9 mouse cellular contexts compared by ENCODE assay signal in the genomic region with DNA sequence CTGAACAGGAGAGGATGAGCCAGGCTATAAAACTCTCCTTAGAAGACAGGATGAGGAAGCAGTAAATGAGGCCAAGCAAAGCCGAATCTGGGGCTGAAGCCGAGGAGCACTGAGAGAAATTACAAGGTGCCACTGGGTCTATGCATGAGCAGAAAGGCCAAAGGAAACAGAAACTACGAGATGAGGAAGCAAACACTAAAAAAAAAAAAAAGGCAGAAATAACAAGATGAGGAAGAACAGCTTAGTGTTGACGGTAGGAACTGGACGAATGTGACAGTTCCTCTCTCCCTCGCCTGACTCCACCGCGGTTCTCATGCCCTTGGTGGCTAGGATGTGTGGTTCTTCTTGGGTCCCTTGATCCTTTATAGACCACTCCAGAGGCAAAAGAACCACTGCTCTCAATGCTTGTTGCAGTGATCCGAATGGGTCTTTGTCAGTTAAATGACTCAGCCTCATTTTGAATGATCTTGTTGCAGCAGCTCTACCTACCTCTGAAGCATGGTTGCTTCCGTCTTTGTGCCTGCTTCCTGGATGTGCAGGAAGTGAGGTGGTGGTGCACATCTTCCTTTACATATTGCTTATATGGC. TPM values are rescaled to one million over a fixed set of nuclear protein-coding genes. Genes with fewer than 3 reads are reported as not detected.
A peak's percentile ranks its signal among the peaks of the same experiment; 100 is the strongest.
DNase-seq lines count a peak whose midpoint lies in the region; ATAC-seq and TF ChIP-seq lines count a peak whose summit lies in the region.
"Had no signal": no experiment of that assay in that cellular context is flagged by ENCODE, and none has a peak within 500 bp of the region (broad histone marks: within the 10 kb centered on the region; RNA-seq: fewer than 3 reads in every experiment).

No protein-coding gene starts in this region.

- no peak overlapping the region for H3K4me2 ChIP-seq in stomach, embryonic 16.5 days (ENCODE audit: low read depth, low read length)
- H3K4me2 ChIP-seq in stomach, postnatal 0 days (replicated peaks; ENCODE audit: low read depth), result no peak overlapping the region

- H3K27ac ChIP-seq in stomach, embryonic 16.5 days (ENCODE audit: low read length), result 0 out of 2 replicates have a peak overlapping the region, but pooled peaks have one; percentile 11
- no peak overlapping the region for H3K27ac ChIP-seq in stomach, postnatal 0 days (replicated peaks)
- H3K27ac ChIP-seq: liver, embryonic 14.5 days had no signal

- H3K9ac ChIP-seq in stomach, embryonic 16.5 days (ENCODE audit: low read length), result no peak overlapping the region
- H3K9ac ChIP-seq in stomach, postnatal 0 days (ENCODE audit: low read length), result no peak overlapping the region
- H3K9ac ChIP-seq: liver, embryonic 14.5 days had no signal

- no peak for ATAC-seq in stomach, embryonic 16.5 days (ENCODE audit: insufficient read depth, low FRiP score)
- no peak for ATAC-seq in stomach, postnatal 0 days (ENCODE audit: low FRiP score, low TSS enrichment)
- ATAC-seq in common myeloid progenitor, adult 5-6 weeks (replicated peaks; ENCODE audit: low read depth, poor library complexity, severe bottlenecking), result peak; percentile 89

- no peak for DNase-seq in stomach, postnatal 0 days (ENCODE audit: low spot score)
- DNase-seq in naive thymus-derived CD4-positive, alpha-beta T cell, adult 2 months (ENCODE audit: low read depth), result peak; percentile 60
- DNase-seq in embryo, embryonic 11 days, result no peak
- no peak for DNase-seq in adipocyte (ENCODE audit: low spot score)
- no peak for DNase-seq in frontal cortex, adult 2 months (ENCODE audit: extremely low spot score in 1 of 2, low spot score in 1 of 2)
- DNase-seq: cerebellum, adult 9-11 months had no signal

- 70% methylated on average over 10 of the region's 10 CpGs for WGBS in stomach, embryonic 16.5 days
- 65% methylated on average over 10 of the region's 10 CpGs for WGBS in stomach, postnatal 0 days

- no peaks in the 10 kb centered on the region for H3K9me3 ChIP-seq in stomach, embryonic 16.5 days (replicated peaks; ENCODE audit: control insufficient read depth, low read length)
- no peaks in the 10 kb centered on the region for H3K9me3 ChIP-seq in stomach, postnatal 0 days (ENCODE audit: control insufficient read depth, low read length)

- H3K27me3 ChIP-seq in stomach, embryonic 16.5 days (ENCODE audit: control insufficient read depth, insufficient read depth, low read length), result no peaks in the 10 kb centered on the region
- no peaks in the 10 kb centered on the region for H3K27me3 ChIP-seq in stomach, postnatal 0 days (ENCODE audit: control insufficient read depth, insufficient read depth, low read length)

- TF ChIP-seq EP300 in stomach, postnatal 0 days (optimal IDR thresholded peaks at IDR 0.05), result no peak

- H3K4me3 ChIP-seq in stomach, embryonic 16.5 days (replicated peaks; ENCODE audit: low read length), result no peak overlapping the region
- H3K4me3 ChIP-seq in stomach, postnatal 0 days (ENCODE audit: low read depth, low read length), result no peak overlapping the region

- H3K4me1 ChIP-seq in stomach, embryonic 16.5 days (ENCODE audit: control insufficient read depth, insufficient read depth, low read length), result no peaks in the 10 kb centered on the region
- H3K4me1 ChIP-seq in stomach, postnatal 0 days (replicated peaks; ENCODE audit: control insufficient read depth, insufficient read depth), result no peaks in the 10 kb centered on the region

- no peak for TF ChIP-seq CTCF in stomach, postnatal 0 days (IDR thresholded peaks at IDR 0.05; ENCODE audit: low read depth)

- no peaks in the 10 kb centered on the region for H3K36me3 ChIP-seq in stomach, embryonic 16.5 days (ENCODE audit: control insufficient read depth, insufficient read depth, low read length)
- no peaks in the 10 kb centered on the region for H3K36me3 ChIP-seq in stomach, postnatal 0 days (ENCODE audit: control insufficient read depth, insufficient read depth, low read length)

RNA-seq across cellular contexts. Expression of gene Epc2, which starts 34.2 kb away (rescaled TPM):
- polyA plus RNA-seq in stomach, embryonic 16.5 days (2015; fragmentation: Nextera tagmentation; extraction: Ambion mirVana), result 4.7 and 6.1 TPM in 2 replicates
- 2.8 and 2.9 TPM in 2 replicates for polyA plus RNA-seq in stomach, postnatal 0 days (2015; fragmentation: Nextera tagmentation; extraction: Ambion mirVana)
- 44.8 and 51.8 TPM in 2 replicates for total RNA-seq in common myeloid progenitor, adult 5-6 weeks (2017)
- polyA plus RNA-seq in frontal cortex, adult 2 months (2012; rRNA removed), result 20.5 and 24.5 TPM in 2 replicates
